Mouse (Mus musculus) spleen, adult 12 weeks (tissue): ENCODE data around the gene Rbm28.

Experiments used
- DNase-seq: peaks from one replicate; pipeline ENCODE4 v3.0.0; 2022; ENCODE audit warnings: low spot score

Gene Rbm28

DNA sequence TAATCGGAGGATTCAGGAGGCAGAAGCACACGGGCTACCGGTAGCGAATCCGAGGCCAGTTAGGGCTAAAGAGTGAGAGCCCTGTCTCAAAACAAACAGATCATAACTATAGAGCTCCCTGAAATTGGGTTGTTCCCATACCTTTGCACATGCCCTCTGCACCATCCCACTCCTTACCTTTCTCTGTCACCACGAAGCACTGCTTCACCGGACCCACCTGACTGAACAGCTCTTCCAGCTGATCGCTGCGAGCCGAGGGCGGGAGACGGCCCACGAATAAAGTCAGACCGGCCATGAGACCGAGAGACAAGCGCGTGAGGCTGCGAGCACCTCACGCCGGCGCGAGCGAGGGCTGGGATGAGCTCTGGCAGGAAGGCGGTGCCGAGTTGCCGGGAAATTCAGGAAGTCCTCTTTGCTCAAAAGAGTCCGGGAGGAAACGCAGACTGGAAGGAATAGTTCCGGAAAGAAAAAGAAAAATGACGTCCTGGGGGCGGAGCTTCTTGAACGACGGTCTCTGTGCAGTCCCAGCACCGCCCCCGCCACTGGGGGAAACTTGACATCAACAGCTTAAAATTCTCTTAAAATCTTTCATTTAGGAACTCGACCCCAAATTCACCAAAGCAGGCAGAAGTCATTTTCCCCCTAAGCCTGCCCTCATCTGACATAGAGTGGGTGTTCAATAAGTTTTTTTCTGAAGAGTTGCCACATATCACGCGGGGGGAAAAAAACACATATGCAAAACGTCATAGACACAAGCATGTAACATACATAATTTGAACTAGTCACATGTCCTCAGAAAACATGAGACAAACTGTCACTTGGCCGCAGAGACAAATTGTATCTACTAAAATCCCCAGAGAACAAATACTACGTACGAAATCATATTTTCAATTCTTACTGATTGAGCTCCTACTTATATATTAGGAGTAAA, at the start of gene Rbm28:
Rbm28 (minus strand) TSS at position 693 of the 931 bp plus-strand sequence.
- DNase-seq = peak; percentile 74

DNA sequence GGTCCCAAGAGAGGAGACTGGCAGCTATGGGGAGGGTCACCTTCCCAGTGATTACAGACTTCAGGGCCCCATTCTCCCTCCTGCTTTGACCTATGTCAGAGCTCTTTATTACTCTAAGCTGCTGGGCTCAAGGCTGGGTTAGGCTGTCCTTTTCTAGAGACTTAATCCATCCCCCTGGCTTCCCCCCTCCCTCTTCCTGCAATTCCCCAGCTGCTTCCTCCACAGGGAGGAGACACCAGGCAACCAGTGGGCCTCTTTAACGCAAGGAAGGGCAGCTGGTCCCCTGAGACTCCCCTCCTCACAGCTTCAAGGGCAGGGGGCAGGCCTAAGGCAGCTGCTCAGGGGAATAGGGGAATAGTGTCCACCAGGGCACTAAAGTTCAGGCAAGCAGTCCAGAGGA, 49.4 kb upstream of the Rbm28 start:
- no peak for DNase-seq

DNA sequence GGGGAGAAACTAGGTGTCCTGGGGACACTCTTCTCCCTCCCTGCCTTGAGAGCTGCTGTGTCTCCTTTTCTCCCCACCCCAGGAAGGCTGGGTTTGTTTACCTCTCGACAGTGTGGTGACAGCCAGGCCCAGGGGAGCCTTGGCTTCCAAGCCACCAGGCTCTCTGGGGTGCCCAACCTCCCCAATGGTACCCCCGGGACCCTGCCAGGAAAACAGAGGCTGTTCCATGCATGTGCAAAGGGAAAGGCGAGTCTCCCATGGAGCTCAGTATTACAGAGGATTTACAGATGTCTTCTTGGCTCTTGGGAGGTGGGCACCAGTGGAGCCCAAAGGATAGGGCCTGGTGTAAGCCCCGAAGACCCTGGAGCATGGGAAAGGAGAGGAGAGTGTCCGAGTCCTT, 48.6 kb upstream of the Rbm28 start:
- DNase-seq = no peak

DNA sequence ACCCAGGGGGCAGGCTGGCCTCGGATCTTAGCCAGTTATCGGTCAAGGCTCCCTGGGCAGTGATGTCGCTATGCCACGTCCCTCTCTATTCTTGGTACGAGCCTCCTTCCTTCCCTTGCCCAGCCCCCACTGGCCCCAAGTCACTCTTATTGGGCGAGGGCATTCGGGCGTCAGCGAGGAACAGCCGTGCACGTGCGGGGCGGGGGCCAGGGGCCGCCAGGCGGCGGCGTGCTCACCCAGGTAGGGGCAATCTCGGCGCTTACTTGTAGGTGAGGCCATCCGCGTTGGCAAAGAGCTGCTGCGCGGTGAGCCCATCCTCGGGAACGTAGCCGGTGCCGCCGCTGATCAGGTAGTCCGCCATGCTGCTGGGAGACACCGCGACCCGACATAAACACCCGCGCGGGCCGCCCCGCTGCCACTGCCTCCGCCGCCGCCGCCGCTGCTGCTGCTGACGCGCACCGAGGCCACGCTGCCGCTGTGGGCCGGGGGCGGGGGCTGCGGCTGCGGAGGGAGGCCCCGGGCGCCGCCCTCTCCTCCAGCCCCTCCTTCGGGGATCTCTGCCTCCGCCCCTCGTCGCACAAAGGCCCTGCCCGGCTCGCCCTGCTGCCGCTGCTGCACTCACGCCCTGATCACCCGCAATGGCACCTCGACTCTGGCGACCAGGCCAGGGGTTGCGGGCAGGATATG, 47.1 kb upstream of the Rbm28 start:
- peak; percentile 56 for DNase-seq

DNA sequence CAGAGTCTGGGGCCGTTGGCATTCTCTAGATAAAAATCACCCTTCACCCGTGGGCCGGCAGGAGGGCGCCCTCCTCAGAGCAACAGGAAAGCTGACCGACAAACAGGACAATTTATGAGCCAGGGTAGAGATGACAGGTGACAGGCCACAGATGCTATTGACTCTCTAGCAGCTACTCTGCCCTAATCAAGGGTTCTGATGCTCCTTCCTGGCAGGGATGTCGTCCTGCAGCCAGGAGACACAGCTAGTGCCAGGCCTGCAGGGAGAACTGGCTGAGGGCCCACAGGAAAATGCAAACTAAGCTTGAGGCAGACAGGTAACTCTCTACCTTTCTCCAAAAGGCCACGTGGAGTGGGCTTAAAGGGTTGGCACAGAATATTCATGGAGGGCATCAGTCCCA, 46.3 kb upstream of the Rbm28 start:
- no peak for DNase-seq

DNA sequence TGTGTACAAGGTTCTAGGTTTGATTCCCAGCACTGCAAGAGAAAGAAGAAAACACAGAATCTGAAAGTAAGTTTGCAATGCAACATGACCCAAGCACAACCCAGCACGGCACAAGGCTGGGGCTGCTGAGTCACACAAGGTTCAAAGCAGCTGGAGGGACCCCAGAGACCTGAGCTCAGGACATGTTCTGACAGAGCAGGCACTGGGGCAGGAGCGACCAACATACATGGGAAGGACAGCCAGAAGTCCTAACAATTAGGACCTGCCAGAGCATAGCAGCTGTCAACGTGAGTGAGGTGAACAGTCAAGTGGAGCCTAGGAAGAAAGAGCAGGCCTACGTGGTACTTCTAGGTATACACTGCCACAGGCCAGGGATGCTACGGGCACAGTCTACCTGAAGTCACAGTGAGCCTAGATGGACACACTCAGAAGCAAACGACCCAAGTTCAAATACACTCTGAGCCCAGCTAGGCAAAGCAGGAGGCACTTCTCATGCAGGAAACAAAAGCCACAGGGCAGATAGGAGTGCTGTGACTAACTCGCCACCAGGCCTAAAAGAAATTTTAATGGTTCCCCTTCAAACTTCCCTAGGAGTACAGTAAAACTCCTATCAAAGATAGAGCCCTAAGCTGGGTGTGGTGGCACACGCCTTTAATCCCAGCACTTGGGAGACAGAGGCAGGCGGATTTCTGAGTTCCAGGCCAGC, 45.6 kb upstream of the Rbm28 start:
- no peak for DNase-seq

DNA sequence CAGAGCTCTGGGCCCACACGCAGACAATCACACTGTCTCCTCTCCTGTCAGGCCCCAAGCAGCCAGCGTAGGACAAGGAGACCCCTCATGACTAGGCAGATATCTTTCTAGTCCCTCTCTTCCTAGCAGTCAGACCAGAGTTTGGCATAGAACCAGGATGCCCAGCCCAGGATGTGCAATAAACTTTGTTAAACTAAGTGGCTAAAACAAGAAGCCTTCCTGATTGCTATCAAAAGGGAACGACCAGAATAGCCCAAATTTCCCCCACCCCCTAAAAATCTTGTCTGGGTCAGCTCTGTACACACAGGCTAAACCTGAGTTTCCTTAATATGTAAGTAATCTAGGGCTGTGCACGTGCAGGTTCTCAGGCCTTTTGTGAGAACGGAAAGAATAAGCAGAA, 43.4 kb upstream of the Rbm28 start:
- DNase-seq = no peak

DNA sequence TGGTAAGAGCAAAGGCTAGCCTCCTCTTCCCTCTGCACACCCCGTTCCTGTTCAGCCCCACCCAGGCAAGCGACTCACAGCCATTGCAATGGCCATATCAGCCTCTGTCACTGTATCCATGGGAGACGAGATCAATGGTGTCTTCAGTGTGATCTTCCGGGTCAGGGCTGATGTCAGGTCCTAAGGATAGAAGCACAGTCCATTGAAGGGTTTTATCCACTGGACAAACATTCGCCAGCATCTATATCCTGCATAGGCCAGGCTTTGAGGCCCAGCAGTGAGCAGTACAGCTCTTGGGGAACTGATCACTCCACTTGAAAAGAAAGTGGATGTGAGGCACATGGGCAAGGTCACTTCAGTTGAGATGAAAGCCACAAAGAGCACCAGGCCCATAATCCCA, 42.2 kb upstream of the Rbm28 start:
- no peak for DNase-seq

DNA sequence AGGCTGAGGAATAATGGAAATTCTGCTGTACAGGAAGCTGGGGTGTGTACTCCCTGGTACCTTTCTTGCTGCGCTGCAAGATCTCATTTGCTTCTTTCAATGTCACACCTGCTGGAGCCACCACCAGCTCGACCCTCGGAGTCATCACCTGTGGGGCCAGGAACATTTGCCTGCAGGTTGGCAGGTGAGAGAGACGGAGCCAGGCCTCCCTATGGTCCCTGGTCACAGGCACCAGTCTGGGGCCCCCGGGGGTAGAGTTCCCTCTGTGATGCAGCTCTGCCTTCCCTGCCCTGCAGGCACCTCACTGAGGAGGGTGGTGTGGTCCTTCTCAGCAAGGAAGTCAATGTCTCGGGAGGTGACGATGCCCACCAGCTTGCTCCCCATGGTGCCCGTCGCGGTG, 41.2 kb upstream of the Rbm28 start:
- DNase-seq = no peak

DNA sequence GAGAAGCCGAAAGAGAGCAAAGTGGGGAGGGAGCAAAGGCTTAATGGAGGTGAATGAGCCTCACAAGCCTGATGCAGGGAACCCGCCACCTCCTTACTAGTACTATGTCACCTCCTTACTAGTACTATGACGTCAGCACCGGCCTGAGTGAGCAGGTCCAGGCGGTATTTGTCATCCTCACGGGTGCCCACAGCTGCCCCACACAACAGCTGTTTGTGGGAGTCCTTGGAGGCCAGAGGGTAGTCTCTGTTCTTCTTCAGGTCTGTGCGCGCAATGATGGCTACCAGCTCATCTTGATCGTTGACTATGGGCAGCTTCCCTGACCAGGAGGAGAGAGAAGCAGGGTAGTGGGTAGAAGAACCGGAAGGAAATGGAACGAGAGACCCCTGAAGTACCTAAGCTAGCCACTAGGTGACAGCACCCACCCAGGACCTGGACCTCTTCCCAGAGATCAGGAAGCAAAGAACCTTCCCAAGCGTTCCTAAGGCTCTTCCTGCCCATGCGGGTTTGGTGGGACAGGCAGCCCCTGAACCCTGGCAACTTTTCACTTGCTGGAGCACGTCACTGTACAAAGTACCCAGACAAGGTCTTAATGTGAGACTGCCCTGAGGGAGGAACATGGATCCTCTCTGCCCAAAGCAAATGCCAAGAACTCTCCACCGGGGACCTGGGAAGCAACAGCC, 40.3 kb upstream of the Rbm28 start:
- no peak for DNase-seq

DNA sequence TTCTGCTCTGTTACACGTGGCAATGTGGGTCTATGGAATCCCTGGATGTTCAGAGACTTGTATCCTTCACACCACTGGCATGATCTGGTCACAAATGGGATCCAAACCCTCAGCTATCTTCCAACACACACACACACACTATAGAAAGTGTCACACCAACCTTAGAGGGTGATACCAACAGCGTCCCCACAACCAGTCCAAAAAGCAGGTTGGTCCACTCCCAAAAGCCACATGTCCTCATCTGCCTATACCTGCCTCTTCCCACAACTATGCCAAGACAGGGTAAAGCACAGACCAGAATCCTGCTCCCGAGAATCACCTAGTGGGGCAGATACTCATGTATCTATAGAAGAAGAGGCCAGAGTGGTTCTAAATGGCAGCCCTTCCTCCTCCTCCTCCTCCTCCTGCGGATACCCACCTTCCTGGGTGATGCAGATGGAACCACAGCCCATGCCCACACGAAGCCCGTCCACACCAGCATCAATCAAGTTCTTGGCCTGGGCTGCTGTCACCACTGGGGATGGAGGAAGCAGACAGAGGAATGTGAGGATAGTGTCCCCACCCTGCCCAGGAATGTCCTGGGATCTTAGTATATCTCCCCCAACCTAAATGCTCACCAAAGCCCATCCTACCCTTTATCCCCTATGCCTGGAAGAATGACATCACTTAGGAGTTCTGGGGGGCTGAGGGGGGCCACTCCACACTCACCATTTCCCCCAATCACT, 39.2 kb upstream of the Rbm28 start:
- DNase-seq = no peak

DNA sequence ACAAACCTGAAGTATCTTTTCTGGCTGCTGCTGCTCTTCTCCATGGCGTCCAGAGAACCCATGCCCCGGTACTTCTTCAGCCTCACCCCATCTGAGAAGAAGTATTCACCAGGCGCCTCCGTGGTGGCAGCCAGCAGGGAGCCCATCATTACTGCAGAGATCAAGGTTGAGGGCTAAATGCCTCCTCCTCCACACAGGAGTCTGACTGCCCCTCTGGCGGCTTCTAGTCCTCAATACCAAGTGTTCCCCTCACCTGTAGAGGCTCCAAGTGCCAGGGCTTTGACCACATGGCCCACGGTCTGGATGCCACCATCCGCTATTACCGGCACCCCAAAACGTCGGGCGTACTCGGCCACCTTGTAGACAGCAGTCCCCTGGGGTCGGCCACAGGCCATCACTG, 38.3 kb upstream of the Rbm28 start:
- no peak for DNase-seq

DNA sequence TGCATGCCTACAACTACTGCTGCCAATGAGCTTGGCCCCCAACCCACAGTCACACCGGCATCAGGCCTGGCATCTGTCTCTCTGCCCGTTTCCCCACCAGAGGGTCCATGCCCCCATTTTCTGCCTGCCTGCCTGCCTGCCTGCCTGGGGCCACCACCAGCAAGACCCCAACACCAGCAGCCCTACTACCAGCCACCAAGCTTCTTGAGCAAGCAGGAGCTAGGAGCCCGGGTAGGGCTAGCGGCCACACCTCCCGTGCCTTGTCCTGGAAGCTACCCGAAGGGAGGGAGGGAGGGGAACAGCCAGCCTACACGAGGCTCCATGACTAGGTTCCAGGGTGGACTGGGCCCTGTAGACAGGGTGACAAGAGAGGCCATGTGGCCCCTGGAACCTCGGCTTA, 37.2 kb upstream of the Rbm28 start:
- no peak for DNase-seq

DNA sequence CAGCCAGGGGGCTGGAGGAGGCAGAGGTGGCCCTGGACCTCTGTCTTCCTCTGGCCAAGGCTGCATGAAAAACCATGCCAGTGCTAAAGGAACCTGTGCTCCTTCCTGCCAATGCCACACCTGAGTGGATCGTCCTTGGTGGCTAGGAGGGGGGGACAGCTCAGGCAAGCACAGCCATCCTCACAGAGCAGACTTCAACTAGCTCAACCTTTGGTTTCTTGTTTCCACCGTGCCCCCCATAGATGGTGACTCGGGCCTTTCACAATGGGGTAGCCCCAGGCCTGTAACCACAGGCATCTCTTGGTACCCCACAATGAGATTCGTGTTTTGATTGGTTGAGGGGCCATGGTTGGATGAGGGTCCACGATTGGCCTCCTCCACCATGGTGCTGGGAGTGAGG, 36.5 kb upstream of the Rbm28 start:
- no peak for DNase-seq

DNA sequence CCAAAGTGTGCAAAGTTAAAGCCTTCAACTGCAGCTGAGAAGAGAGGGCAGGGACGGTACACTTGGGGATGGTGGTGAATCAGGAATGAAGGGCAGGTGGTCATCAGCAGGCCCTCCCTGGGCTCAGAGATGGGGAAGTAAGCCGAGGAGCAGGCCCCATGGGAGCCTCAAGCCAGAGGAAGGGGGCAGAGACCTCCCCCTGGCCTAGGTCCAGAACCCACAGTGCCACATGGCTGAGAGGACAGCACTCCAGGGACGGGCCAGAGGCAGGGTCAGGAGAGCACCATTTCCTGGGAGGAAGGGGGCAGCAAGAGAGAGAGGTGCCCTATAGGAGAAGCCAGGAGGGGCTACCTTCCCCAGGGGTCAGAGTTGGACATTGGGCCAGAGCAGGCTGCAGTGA, 35.7 kb upstream of the Rbm28 start:
- DNase-seq = no peak

DNA sequence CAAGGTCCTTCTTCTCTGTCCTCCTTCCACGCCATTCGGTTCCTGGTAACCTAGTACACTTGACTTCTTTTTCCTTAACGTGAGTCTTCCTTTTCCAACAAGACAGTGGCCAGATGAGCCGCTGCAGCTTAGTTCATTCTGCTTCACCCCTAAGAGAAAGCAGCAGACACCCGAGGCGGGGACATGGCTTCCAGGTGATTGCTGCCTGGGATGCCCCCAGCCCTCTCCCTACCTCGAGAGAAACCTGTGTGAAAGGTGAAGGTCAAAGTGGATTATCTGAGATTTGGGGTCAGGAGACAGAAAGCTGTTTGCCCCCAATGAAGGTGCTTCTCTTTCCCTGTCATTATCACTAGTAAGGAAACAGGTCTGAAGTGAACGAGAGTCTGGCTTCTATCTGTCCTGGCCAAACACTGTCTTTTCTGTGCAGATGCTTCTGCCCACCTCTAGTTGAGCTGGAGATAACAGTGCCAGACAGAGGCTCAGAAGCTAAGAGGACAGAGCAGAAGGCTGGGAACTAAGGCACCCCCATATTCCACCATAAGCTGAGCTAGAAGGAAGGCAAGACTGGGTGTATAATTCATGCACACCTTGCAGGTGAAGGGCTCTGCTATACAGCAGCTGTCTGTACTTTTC, 34.5 kb upstream of the Rbm28 start:
- no peak for DNase-seq

DNA sequence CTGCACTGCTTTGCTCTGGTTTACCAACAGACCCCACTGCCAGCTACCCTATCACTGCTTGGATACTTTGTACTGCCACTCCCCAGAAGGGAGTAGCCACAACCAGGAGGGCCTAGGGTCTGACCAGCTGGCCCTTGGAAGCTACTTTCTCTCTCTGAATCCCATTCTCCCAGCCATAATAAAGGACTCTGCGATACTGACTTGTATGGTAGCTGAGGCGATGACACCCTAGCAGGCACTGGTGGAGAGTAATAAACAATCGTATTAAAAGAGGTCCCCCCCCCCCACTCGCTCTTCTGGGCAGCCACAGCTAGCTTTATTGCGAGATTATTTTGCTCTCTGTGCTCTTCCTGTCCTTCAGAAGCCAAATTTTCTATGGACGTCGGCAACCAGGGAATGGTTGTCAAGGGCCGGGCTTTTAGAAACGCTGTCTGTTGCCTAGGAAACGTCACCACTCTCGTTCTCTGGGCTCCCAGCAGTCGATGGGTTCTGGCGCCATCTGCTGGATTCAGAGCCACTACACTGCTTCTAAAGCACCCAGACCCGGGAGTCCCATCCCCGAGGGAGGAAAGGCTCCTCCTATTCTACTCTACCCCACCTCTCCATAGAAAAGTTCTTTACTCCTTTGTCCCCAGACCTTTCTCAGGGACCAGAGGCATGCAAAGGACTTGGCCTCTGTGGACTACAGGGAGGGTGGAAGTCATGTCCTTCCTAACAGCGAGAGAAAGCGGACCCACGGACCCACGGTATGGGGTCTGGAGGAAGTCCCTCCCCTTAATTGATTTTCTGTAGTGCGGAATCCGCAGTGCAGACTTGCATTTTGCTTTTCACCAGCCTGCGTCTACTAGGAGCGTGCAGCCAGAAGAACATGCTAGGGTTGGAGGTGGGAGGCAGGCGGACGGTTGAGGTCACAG, 33.8 kb upstream of the Rbm28 start:
- peak; percentile 47 for DNase-seq

DNA sequence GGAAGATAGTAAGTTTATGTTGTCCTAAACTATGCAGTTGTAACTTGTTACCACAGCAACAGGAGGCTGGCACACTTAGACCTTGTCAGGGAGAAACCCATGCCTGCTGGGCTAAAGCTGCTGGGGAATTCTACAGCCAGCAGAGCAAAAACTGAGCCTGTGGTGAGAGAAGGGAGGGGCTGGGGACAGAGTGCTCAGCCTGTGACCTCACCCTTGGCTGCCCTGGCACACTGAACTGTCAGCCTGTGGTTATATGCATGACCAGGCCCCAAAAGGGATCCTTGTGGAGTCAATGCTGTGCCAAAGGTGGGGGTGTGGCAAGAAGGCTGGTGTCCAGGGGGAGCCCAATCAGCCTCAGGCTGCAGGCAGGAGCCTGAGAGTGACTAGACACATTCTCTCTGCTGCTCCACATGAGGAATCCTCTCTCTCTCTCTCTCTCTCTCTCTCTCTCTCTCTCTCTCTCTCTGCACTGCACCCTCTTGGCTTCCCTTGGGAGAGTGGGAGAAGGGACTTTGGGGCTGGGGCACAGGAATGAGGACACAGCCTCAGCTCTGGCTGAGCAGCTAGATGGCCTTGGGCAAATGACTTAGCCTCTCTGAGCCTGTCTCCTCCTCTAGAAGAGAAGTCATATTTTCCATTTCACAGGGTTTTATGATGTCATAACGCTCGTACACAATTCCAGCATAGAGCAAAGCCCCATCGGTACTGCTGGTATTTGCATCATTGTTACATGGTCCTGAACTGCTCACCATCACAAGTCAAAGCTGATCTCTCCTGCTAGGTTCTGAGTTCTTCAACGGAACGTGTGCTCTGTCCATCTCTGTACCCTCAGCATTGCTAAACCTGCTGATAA, 31.3 kb upstream of the Rbm28 start:
- DNase-seq = no peak

DNA sequence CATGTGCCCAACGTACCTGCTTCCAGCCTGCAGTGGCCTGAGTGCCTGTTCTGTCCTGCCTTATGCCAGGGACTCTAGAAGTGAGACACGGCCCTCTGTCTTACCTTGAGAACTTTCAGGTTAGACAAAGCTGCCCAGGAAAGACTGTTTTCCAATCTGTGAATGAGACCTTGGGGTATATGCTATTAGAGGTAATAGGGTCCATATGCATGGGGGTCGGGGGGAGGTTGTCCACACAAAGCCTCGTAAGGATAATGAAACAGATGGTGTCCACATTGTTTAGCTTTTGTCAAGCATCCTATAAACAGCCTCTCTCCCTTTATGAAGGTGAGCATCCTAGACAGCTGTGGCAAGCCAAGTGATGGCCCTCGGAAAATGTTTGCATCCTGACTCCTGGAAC, 30.3 kb upstream of the Rbm28 start:
- no peak for DNase-seq
